Mouse (Mus musculus) intestine, embryonic 15.5 days (tissue): Measurements from ENCODE around the gene Rita1. TPM values are rescaled to one million over a fixed set of nuclear protein-coding genes. Genes with fewer than 3 reads are reported as not detected.

Source experiments
- ATAC-seq: fragments of 200-750 bp; cut with Nextera tagmentation; 2 replicates; pipeline ENCODE4 v1.8.0; 2017; ENCODE audit warnings: moderate TSS enrichment, moderate library complexity
- H3K27ac ChIP-seq: fragments of 300-500 bp; sonication (generic); 2 replicates; pipeline ENCODE4 v1.5.1; 2015; ENCODE audit warnings: mild to moderate bottlenecking, inconsistent platforms
- H3K27me3 ChIP-seq: fragments of 300-500 bp; sonication (generic); replicated peaks from 2 replicates; pipeline ENCODE4 v1.6.1; 2015; ENCODE audit warnings: inconsistent platforms
- H3K36me3 ChIP-seq: fragments of 300-500 bp; sonication (generic); 2 replicates; pipeline ENCODE4 v1.6.1; 2015; ENCODE audit warnings: inconsistent platforms
- H3K4me1 ChIP-seq: fragments of 300-500 bp; sonication (generic); replicated peaks from 2 replicates; pipeline ENCODE4 v1.6.1; 2015; ENCODE audit warnings: inconsistent platforms
- H3K4me2 ChIP-seq: fragments of 300-500 bp; sonication (generic); replicated peaks from 2 replicates; pipeline ENCODE4 v1.6.1; 2015; ENCODE audit warnings: mild to moderate bottlenecking, inconsistent platforms
- H3K4me3 ChIP-seq: fragments of 300-500 bp; sonication (generic); replicated peaks from 2 replicates; pipeline ENCODE4 v1.5.1; 2015; ENCODE audit warnings: inconsistent platforms
- H3K9ac ChIP-seq: fragments of 300-500 bp; sonication (generic); 2 replicates; pipeline ENCODE4 v1.6.1; 2015; ENCODE audit warnings: inconsistent platforms
- H3K9me3 ChIP-seq: fragments of 300-500 bp; sonication (generic); 2 replicates; pipeline ENCODE4 v1.6.1; 2016; ENCODE audit warnings: inconsistent platforms
- WGBS: fragments of 180-500 bp; shearing (Covaris S2); methylation state at CpG from one replicate; pipeline ENCODE4 v1.1.7; 2015; 5-methylcytosine and 5-hydroxymethylcytosine counted together
- polyA plus RNA-seq: library from polyadenylated mRNA; unstranded; fragments of >200 nt; fragmentation: Nextera tagmentation; extraction: Ambion mirVana; gene quantifications from 2 replicates; pipeline ENCODE4 v1.2.1, GENCODE M21; 2015

The Rita1 gene
- polyA plus RNA-seq, 1 experiment from 2014 or later: 11.4 TPM

- WGBS: 57% methylated on average over 9 of the region's 9 CpGs
Observed at GRCm38 (mm10) chr5:120566681-120567252, 45.6 kb downstream of the Rita1 start.

GRCm38 (mm10) chr5:120566101-120566500 lies 46.3 kb downstream of the Rita1 start:
- ATAC-seq: no peak
- H3K27ac ChIP-seq: peak overlapping the region; percentile 76
- WGBS: 60% methylated on average over 5 of the region's 5 CpGs
- no peaks in the 10 kb centered on the region for H3K36me3 ChIP-seq
- no peak overlapping the region for H3K4me3 ChIP-seq
- no peaks in the 10 kb centered on the region for H3K27me3 ChIP-seq
- H3K4me2 ChIP-seq: no peak overlapping the region
- no peaks in the 10 kb centered on the region for H3K9me3 ChIP-seq
- peaks cover 84% of the 10 kb centered on the region for H3K4me1 ChIP-seq
- peak overlapping the region; percentile 17; the same call in 1 of the 2 replicates for H3K9ac ChIP-seq

More at GRCm38 (mm10) chr5:120566681-120567252, 45.6 kb downstream of the Rita1 start:
- no peak overlapping the region for H3K9ac ChIP-seq
- no peaks in the 10 kb centered on the region for H3K36me3 ChIP-seq
- H3K9me3 ChIP-seq: no peaks in the 10 kb centered on the region
- no peak for ATAC-seq
- 0 out of 2 replicates have a peak overlapping the region, but pooled peaks have one; percentile 22 for H3K4me2 ChIP-seq
- no peaks in the 10 kb centered on the region for H3K27me3 ChIP-seq
- H3K4me3 ChIP-seq: no peak overlapping the region
- peak overlapping the region; percentile 76 for H3K27ac ChIP-seq
- H3K4me1 ChIP-seq: peaks cover 87% of the 10 kb centered on the region

- no peaks in the 10 kb centered on the region for H3K9me3 ChIP-seq
- no peaks in the 10 kb centered on the region for H3K36me3 ChIP-seq
- H3K27ac ChIP-seq: peak overlapping the region; percentile 76
- peak overlapping the region; percentile 17; the same call in 1 of the 2 replicates for H3K9ac ChIP-seq
- H3K4me1 ChIP-seq: peaks cover 82% of the 10 kb centered on the region
- no peaks in the 10 kb centered on the region for H3K27me3 ChIP-seq
- H3K4me3 ChIP-seq: no peak overlapping the region
- H3K4me2 ChIP-seq: no peak overlapping the region
- ATAC-seq: no peak
- 49% methylated on average over 15 of the region's 15 CpGs for WGBS
Observed at GRCm38 (mm10) chr5:120565171-120565905, 47.1 kb downstream of the Rita1 start.

- no peak overlapping the region for H3K9ac ChIP-seq
- no peaks in the 10 kb centered on the region for H3K9me3 ChIP-seq
- ATAC-seq: no peak
- no peaks in the 10 kb centered on the region for H3K36me3 ChIP-seq
- H3K4me3 ChIP-seq: no peak overlapping the region
- peaks cover 81% of the 10 kb centered on the region for H3K4me1 ChIP-seq
- no peaks in the 10 kb centered on the region for H3K27me3 ChIP-seq
- WGBS: 15% methylated on average over 4 of the region's 4 CpGs
- H3K27ac ChIP-seq: peak overlapping the region; percentile 89
- peak overlapping the region; percentile 36; the same call in 1 of the 2 replicates for H3K4me2 ChIP-seq
Observed at GRCm38 (mm10) chr5:120563914-120564311, 48.5 kb downstream of the Rita1 start.

- peak overlapping the region; percentile 89 for H3K27ac ChIP-seq
- ATAC-seq: peak; percentile 75
- no peaks in the 10 kb centered on the region for H3K36me3 ChIP-seq
- H3K27me3 ChIP-seq: no peaks in the 10 kb centered on the region
- peak overlapping the region; percentile 36 for H3K4me2 ChIP-seq
- peaks cover 80% of the 10 kb centered on the region for H3K4me1 ChIP-seq
- 30% methylated on average over 28 of the region's 28 CpGs for WGBS
- H3K9ac ChIP-seq: peak overlapping the region; percentile 23
- H3K9me3 ChIP-seq: no peaks in the 10 kb centered on the region
- no peak overlapping the region for H3K4me3 ChIP-seq
Observed at GRCm38 (mm10) chr5:120562956-120563913, 49.2 kb downstream of the Rita1 start.

- Histone ChIP-seq H3K9me3 (no peaks in the 10 kb centered on the region), H3K27me3 (no peaks in the 10 kb centered on the region), H3K27ac (peak overlapping the region; percentile 86), H3K4me3 (peak overlapping the region; percentile 22), H3K4me1 (peaks cover 59% of the 10 kb centered on the region), H3K9ac (0 out of 2 replicates have a peak overlapping the region, but pooled peaks have one; percentile 2), H3K36me3 (peaks cover 10% of the 10 kb centered on the region), H3K4me2 (peak overlapping the region; percentile 63)
- 4% methylated on average over 16 of the region's 16 CpGs for WGBS
- ATAC-seq: peak; percentile 42
Observed at GRCm38 (mm10) chr5:120560616-120561311, 51.6 kb downstream of the Rita1 start.

- WGBS: 39% methylated on average over 9 of the region's 9 CpGs
- peak overlapping the region; percentile 22 for H3K4me3 ChIP-seq
- H3K36me3 ChIP-seq: peaks cover 13% of the 10 kb centered on the region
- peak; percentile 21; the same call in 1 of the 2 replicates for ATAC-seq
- H3K9me3 ChIP-seq: no peaks in the 10 kb centered on the region
- peak overlapping the region; percentile 63 for H3K4me2 ChIP-seq
- peak overlapping the region; percentile 86 for H3K27ac ChIP-seq
- H3K9ac ChIP-seq: 0 out of 2 replicates have a peak overlapping the region, but pooled peaks have one; percentile 2
- no peaks in the 10 kb centered on the region for H3K27me3 ChIP-seq
- H3K4me1 ChIP-seq: peaks cover 53% of the 10 kb centered on the region
Observed at GRCm38 (mm10) chr5:120560129-120560615, 52.2 kb downstream of the Rita1 start.

- Histone ChIP-seq H3K36me3 (peaks cover 21% of the 10 kb centered on the region), H3K9ac (no peak overlapping the region), H3K9me3 (no peaks in the 10 kb centered on the region), H3K27me3 (no peaks in the 10 kb centered on the region), H3K27ac (no peak overlapping the region), H3K4me1 (peaks cover 47% of the 10 kb centered on the region), H3K4me2 (peak overlapping the region; percentile 63), H3K4me3 (0 out of 2 replicates have a peak overlapping the region, but pooled peaks have one; percentile 0)
- 42% methylated on average over 14 of the region's 14 CpGs for WGBS
- no peak for ATAC-seq
Observed at GRCm38 (mm10) chr5:120558762-120559161, 53.6 kb downstream of the Rita1 start.

- H3K4me2 ChIP-seq: peak overlapping the region; percentile 63; the same call in 1 of the 2 replicates
- H3K27ac ChIP-seq: no peak overlapping the region
- 68% methylated on average over 8 of the region's 8 CpGs for WGBS
- no peaks in the 10 kb centered on the region for H3K27me3 ChIP-seq
- no peak overlapping the region for H3K4me3 ChIP-seq
- H3K36me3 ChIP-seq: peaks cover 27% of the 10 kb centered on the region
- H3K4me1 ChIP-seq: peaks cover 41% of the 10 kb centered on the region
- H3K9me3 ChIP-seq: no peaks in the 10 kb centered on the region
- H3K9ac ChIP-seq: no peak overlapping the region
- no peak for ATAC-seq
Observed at GRCm38 (mm10) chr5:120558041-120558440, 54.3 kb downstream of the Rita1 start.

- Histone ChIP-seq H3K9ac (no peak overlapping the region), H3K27me3 (no peaks in the 10 kb centered on the region), H3K27ac (no peak overlapping the region), H3K36me3 (peaks cover 32% of the 10 kb centered on the region), H3K4me2 (no peak overlapping the region), H3K9me3 (no peaks in the 10 kb centered on the region), H3K4me3 (no peak overlapping the region), H3K4me1 (peaks cover 25% of the 10 kb centered on the region)
- 90% methylated on average over 24 of the region's 24 CpGs for WGBS
- no peak for ATAC-seq
Observed at GRCm38 (mm10) chr5:120555871-120556270, 56.5 kb downstream of the Rita1 start.

- ATAC-seq: no peak
- Histone ChIP-seq H3K4me1 (0 out of 2 replicates have a peak, but pooled peaks cover 3% of the 10 kb centered on the region), H3K9me3 (no peaks in the 10 kb centered on the region), H3K27me3 (no peaks in the 10 kb centered on the region), H3K36me3 (peaks cover 22% of the 10 kb centered on the region), H3K4me3 (no peak overlapping the region), H3K4me2 (no peak overlapping the region), H3K9ac (no peak overlapping the region), H3K27ac (no peak overlapping the region)
- 93% methylated on average over 5 of the region's 5 CpGs for WGBS
Observed at GRCm38 (mm10) chr5:120550673-120551072, 61.7 kb downstream of the Rita1 start.
